Mouse (Mus musculus): ENCODE measurements around the gene Abcg2. TPM values are rescaled to one million over a fixed set of nuclear protein-coding genes. Genes with fewer than 3 reads are reported as not detected.
"Not testable (repeated sequence)": the region's sequence is repeated elsewhere in the genome, so short reads cannot be mapped to it uniquely, and the experiment has no call there.

Abcg2 gene
- polyA plus RNA-seq (2014; fragmentation: Nextera tagmentation; extraction: Ambion mirVana), result 59.7 and 66.7 TPM in 2 replicates

DNA sequence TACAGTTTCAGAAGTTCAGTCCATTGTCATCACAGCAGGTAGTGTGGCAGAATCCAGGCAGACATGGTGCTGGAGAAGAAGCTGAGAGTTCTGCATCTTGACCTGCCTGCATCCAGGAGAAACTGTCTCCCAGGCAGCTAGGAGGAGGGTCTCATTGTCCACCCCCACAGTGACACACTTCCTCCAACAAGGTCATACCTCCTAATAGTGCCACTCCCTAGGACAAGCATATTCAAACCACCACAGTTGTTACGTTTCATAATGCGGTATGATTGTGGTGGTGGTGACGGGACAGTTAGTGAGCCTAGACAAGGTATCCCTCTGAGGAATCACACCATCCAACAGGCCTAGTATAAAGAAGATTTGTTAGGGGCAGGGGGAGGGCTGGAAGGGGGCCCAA lies at the start of gene Abcg2:
TSS of gene Abcg2 (plus strand) at position 301 of the 400 bp plus-strand sequence.
- H3K4me3 ChIP-seq (ENCODE audit: low read depth, low read length), result not testable (repeated sequence)

DNA sequence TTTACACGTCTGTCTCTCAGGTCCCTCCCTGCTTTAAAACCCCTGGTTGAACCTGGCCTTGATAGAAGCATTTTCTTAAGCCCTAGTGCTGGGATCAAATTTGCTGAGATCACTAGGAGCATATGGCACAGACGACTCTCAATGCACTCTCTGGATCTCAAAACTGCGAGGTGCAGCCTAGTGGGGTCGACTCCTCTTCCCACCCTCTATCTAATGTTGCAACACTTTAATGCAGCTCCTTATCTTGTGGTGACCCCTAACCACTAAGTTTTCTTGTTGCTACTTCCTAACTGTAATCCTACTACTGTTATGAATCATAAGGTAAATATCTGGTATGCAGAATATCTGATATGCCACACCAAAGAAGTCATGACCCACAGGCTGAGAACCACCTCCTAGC lies 44.1 kb upstream of the Abcg2 start:
- not testable (repeated sequence) for H3K9ac ChIP-seq (replicated peaks; ENCODE audit: low read length); DNase-seq (ENCODE audit: low spot score); H3K4me3 ChIP-seq (ENCODE audit: low read depth, low read length); H3K27me3 ChIP-seq (ENCODE audit: control insufficient read depth, insufficient read depth, low read length); ATAC-seq (replicated peaks; ENCODE audit: insufficient number of reproducible peaks, low FRiP score, low TSS enrichment, low read depth); H3K4me2 ChIP-seq (ENCODE audit: low read depth, low read length); H3K36me3 ChIP-seq (replicated peaks; ENCODE audit: control insufficient read depth, insufficient read depth, low read depth, low read length); H3K9me3 ChIP-seq (replicated peaks; ENCODE audit: control insufficient read depth, low read length); H3K27ac ChIP-seq (replicated peaks; ENCODE audit: low read depth, low read length); H3K4me1 ChIP-seq (ENCODE audit: control insufficient read depth, insufficient read depth, low read length)
- 64% methylated on average over 4 of the region's 4 CpGs for WGBS

More for the DNA sequence above, at the start of gene Abcg2:
- not testable (repeated sequence) for H3K36me3 ChIP-seq (replicated peaks; ENCODE audit: control insufficient read depth, insufficient read depth, low read depth, low read length); H3K27ac ChIP-seq (replicated peaks; ENCODE audit: low read depth, low read length); H3K9ac ChIP-seq (replicated peaks; ENCODE audit: low read length); H3K27me3 ChIP-seq (ENCODE audit: control insufficient read depth, insufficient read depth, low read length); H3K4me1 ChIP-seq (ENCODE audit: control insufficient read depth, insufficient read depth, low read length); DNase-seq (ENCODE audit: low spot score); H3K9me3 ChIP-seq (replicated peaks; ENCODE audit: control insufficient read depth, low read length); ATAC-seq (replicated peaks; ENCODE audit: insufficient number of reproducible peaks, low FRiP score, low TSS enrichment, low read depth); H3K4me2 ChIP-seq (ENCODE audit: low read depth, low read length)
- WGBS, result 91% methylated on average over 3 of the region's 3 CpGs

DNA sequence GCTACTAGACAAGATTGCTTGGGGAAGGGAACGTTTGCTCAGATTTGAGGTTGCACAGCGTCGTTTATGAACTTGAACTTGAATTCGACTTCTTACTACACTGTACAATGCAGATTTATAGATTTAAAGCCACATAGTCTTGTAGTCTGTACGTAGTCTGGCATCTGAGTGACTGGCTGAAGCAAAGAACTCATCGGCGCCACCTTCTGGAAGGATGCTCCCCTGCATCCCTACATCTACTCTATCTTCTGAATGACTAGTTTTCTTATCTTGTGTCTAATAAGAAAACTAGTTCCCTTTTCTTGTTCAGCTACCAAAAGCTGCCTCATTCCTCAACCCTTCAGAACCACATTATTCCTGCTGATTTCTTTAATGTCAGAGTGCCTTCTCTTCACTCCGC lies 41.5 kb upstream of the Abcg2 start:
- H3K9me3 ChIP-seq (replicated peaks; ENCODE audit: control insufficient read depth, low read length); H3K36me3 ChIP-seq (replicated peaks; ENCODE audit: control insufficient read depth, insufficient read depth, low read depth, low read length); H3K9ac ChIP-seq (replicated peaks; ENCODE audit: low read length); H3K27me3 ChIP-seq (ENCODE audit: control insufficient read depth, insufficient read depth, low read length); H3K4me2 ChIP-seq (ENCODE audit: low read depth, low read length); ATAC-seq (replicated peaks; ENCODE audit: insufficient number of reproducible peaks, low FRiP score, low TSS enrichment, low read depth); H3K4me3 ChIP-seq (ENCODE audit: low read depth, low read length); H3K4me1 ChIP-seq (ENCODE audit: control insufficient read depth, insufficient read depth, low read length); H3K27ac ChIP-seq (replicated peaks; ENCODE audit: low read depth, low read length): not testable (repeated sequence)
- 61% methylated on average over 8 of the region's 8 CpGs for WGBS
- DNase-seq (ENCODE audit: low spot score), result peak; percentile 23

DNA sequence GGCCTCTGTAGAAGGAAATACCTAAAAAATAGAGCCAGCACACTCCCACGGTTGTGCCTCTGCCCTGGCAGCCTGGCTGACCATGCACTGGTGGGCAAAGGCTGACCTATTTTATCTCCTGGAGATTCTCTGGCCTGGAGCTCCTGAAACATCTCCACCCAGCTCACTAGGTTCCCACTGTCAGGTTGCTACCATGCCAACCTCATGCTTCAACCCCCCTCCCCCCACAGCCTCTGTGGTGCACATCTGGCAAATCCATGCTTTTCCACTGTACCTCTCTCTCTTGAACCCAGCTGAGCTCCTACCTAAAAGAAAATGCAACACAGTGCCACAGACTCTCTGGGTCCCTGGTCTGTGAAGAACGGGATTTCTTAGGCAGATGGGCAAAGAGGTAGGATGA lies 39.4 kb upstream of the Abcg2 start:
- not testable (repeated sequence) for H3K27me3 ChIP-seq (ENCODE audit: control insufficient read depth, insufficient read depth, low read length); H3K9me3 ChIP-seq (replicated peaks; ENCODE audit: control insufficient read depth, low read length); DNase-seq (ENCODE audit: low spot score); H3K27ac ChIP-seq (replicated peaks; ENCODE audit: low read depth, low read length); H3K4me3 ChIP-seq (ENCODE audit: low read depth, low read length); H3K4me1 ChIP-seq (ENCODE audit: control insufficient read depth, insufficient read depth, low read length); H3K9ac ChIP-seq (replicated peaks; ENCODE audit: low read length); H3K4me2 ChIP-seq (ENCODE audit: low read depth, low read length); H3K36me3 ChIP-seq (replicated peaks; ENCODE audit: control insufficient read depth, insufficient read depth, low read depth, low read length); ATAC-seq (replicated peaks; ENCODE audit: insufficient number of reproducible peaks, low FRiP score, low TSS enrichment, low read depth)
- 34% methylated on average over 2 of the region's 2 CpGs for WGBS

DNA sequence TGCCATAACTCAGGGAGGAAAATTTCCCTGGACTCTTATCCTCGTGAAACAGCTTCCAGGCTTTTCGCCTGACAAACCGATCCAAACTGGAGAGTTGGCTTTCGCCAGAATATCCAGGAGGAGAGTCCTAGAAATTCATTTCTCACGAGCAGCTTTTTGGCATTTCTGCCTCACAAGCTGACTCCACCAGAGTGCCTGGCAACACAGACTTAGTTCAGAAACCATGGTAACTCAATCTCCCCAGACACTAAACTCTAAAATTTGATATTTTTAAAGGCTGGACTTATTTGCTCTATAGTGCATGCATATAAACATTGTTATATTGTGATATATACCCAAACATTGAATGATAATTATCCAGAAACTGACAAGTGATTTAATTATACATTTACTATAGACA lies 38.3 kb upstream of the Abcg2 start:
- not testable (repeated sequence) for H3K4me3 ChIP-seq (ENCODE audit: low read depth, low read length); H3K4me1 ChIP-seq (ENCODE audit: control insufficient read depth, insufficient read depth, low read length); ATAC-seq (replicated peaks; ENCODE audit: insufficient number of reproducible peaks, low FRiP score, low TSS enrichment, low read depth); H3K27ac ChIP-seq (replicated peaks; ENCODE audit: low read depth, low read length); H3K27me3 ChIP-seq (ENCODE audit: control insufficient read depth, insufficient read depth, low read length); H3K9ac ChIP-seq (replicated peaks; ENCODE audit: low read length); H3K36me3 ChIP-seq (replicated peaks; ENCODE audit: control insufficient read depth, insufficient read depth, low read depth, low read length); DNase-seq (ENCODE audit: low spot score); H3K9me3 ChIP-seq (replicated peaks; ENCODE audit: control insufficient read depth, low read length); H3K4me2 ChIP-seq (ENCODE audit: low read depth, low read length)
- WGBS, result 60% methylated on average over 5 of the region's 5 CpGs

DNA sequence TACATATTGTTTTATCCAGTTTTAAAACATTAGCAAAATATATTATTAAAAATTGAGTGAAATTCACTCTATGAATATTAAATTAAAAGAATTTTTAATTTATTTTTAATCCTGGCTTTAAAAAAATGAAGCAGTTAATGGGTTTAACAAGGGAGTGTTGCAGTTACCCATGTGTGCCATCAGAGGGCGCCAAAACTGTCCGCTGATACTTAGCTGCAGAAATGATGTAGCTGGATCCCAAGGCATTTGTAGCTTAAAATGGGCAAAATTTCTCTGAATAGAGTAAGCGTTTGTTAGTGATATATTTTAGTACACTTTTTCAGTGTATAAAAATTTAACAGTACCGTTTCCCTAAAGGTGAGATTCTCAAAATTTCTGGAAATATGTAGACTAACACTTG lies 37.5 kb upstream of the Abcg2 start:
- H3K27me3 ChIP-seq (ENCODE audit: control insufficient read depth, insufficient read depth, low read length), result no peaks in the 10 kb centered on the region
- no peak overlapping the region for H3K4me2 ChIP-seq (ENCODE audit: low read depth, low read length)
- H3K27ac ChIP-seq (replicated peaks; ENCODE audit: low read depth, low read length), result no peak overlapping the region
- H3K4me1 ChIP-seq (ENCODE audit: control insufficient read depth, insufficient read depth, low read length), result no peaks in the 10 kb centered on the region
- WGBS, result 5% methylated on average over 4 of the region's 4 CpGs
- H3K9me3 ChIP-seq (replicated peaks; ENCODE audit: control insufficient read depth, low read length), result no peaks in the 10 kb centered on the region
- peak; percentile 81 for DNase-seq (ENCODE audit: low spot score)
- no peaks in the 10 kb centered on the region for H3K36me3 ChIP-seq (replicated peaks; ENCODE audit: control insufficient read depth, insufficient read depth, low read depth, low read length)
- ATAC-seq (replicated peaks; ENCODE audit: insufficient number of reproducible peaks, low FRiP score, low TSS enrichment, low read depth), result no peak
- no peak overlapping the region for H3K9ac ChIP-seq (replicated peaks; ENCODE audit: low read length)
- no peak overlapping the region for H3K4me3 ChIP-seq (ENCODE audit: low read depth, low read length)

DNA sequence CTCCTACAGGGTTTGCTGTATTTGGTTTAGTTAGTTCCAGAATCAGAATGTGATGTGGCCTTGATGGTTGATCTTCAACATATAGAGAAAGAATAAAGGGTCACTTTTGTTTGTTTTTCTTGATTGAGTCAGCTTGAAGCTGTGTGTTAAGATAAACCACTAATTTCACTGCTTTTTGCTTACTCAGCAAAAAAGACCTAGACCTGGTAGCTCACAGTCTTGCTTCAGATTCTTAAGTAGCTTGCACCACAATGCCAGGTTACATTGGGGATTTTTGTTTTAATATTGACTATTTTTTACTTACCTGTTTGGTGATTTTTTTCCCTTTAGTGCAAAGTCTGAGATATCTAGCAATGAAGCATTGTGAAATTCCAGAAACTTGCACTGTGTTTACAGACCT lies 30.5 kb upstream of the Abcg2 start:
- H3K4me2 ChIP-seq (ENCODE audit: low read depth, low read length); H3K9me3 ChIP-seq (replicated peaks; ENCODE audit: control insufficient read depth, low read length); DNase-seq (ENCODE audit: low spot score); H3K27ac ChIP-seq (replicated peaks; ENCODE audit: low read depth, low read length); H3K9ac ChIP-seq (replicated peaks; ENCODE audit: low read length); H3K36me3 ChIP-seq (replicated peaks; ENCODE audit: control insufficient read depth, insufficient read depth, low read depth, low read length); H3K4me3 ChIP-seq (ENCODE audit: low read depth, low read length); ATAC-seq (replicated peaks; ENCODE audit: insufficient number of reproducible peaks, low FRiP score, low TSS enrichment, low read depth); H3K4me1 ChIP-seq (ENCODE audit: control insufficient read depth, insufficient read depth, low read length); H3K27me3 ChIP-seq (ENCODE audit: control insufficient read depth, insufficient read depth, low read length): not testable (repeated sequence)

DNA sequence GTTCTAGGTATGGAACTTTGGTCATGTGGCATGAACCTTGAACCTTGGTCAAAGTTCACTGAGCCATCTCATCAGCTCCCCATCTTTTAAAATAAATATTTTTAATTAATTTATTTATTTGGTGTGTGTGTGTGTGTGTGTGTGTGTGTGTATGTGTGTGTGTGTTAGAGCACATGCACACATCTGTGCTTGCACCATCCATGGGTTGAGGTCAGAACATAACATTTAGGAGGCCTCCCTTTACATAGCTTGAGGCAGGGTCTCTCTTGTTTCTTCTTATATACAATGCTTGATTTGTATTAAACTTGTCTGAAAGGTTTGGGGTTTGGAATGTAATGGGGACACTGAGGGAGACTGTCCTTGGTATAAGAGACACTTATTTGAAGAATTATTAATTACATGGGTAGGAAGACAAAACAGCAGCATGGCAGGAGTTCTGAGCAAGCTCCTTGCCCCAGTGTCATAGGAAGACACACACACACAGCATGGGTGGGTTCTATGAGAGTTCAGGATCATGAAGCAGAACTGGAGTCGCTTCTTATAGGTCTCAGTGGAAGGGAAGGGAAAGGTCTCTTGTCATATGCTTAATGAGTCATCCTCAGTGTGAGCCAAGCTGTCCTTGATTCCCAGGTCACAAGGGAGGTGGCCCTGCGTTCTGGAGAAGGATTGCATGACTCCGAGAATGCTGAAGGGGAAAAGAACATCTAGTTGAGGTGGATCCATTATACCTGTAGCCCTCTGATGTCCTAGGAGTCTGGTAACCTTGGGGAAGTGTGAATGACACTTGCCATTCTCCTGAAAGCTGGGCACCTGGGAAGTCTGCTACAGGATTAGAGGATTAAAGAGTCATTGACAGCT lies 9.9 kb downstream of the Abcg2 start:
- H3K4me2 ChIP-seq (ENCODE audit: low read depth, low read length); H3K9ac ChIP-seq (replicated peaks; ENCODE audit: low read length); H3K27ac ChIP-seq (replicated peaks; ENCODE audit: low read depth, low read length); H3K27me3 ChIP-seq (ENCODE audit: control insufficient read depth, insufficient read depth, low read length); DNase-seq (ENCODE audit: low spot score); H3K4me1 ChIP-seq (ENCODE audit: control insufficient read depth, insufficient read depth, low read length); H3K36me3 ChIP-seq (replicated peaks; ENCODE audit: control insufficient read depth, insufficient read depth, low read depth, low read length); H3K9me3 ChIP-seq (replicated peaks; ENCODE audit: control insufficient read depth, low read length); H3K4me3 ChIP-seq (ENCODE audit: low read depth, low read length): not testable (repeated sequence)
- 44% methylated on average over 3 of the region's 3 CpGs for WGBS
- peak; percentile 50; the same call in 1 of the 2 replicates for ATAC-seq (replicated peaks; ENCODE audit: insufficient number of reproducible peaks, low FRiP score, low TSS enrichment, low read depth)
